Mouse (Mus musculus): Measurements from ENCODE around the gene 9430015G10Rik.

9430015G10Rik gene

GRCm38 (mm10) chr4:156168611-156169010, 58.8 kb downstream of the 9430015G10Rik start:
- no peak for DNase-seq (ENCODE audit: extremely low spot score, low read depth, low spot score)

- no peak for DNase-seq (ENCODE audit: extremely low spot score, low read depth, low spot score)
These were observed 59.3 kb downstream of the 9430015G10Rik start for GRCm38 (mm10) chr4:156169129-156169528.

GRCm38 (mm10) chr4:156171828-156172227, 62.0 kb downstream of the 9430015G10Rik start:
- no peak for DNase-seq (ENCODE audit: extremely low spot score, low read depth, low spot score)

All from hindlimb bud, embryonic 11.5 days (tissue).